Mouse (Mus musculus): ENCODE results near the gene Eml6.

DNA sequence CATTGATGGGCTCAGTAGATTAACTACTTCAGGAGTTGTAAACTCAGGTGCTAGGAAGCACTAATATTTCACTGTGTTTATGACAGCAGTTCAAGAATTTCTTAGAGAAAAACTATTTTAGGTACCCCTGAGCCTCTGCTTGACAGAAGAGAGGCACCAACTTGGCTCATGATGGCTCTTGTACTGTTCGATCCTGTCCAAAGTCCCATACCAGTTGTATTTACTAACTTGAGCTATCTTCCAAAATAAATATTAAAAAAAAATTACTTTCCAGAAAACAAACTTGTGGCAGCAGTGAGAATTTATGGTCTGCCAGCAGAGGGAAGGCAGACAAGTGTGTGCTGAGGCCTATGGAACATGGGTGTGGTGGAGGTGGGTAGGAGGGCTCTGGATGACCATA lies 263.1 kb downstream of the Eml6 start:
- no peak for TF ChIP-seq POLR2A (IDR thresholded peaks at IDR 0.05; ENCODE audit: control insufficient read depth, extremely low read depth, insufficient read depth, low read length, poor library complexity)
- no peak for TF ChIP-seq CTCF (IDR thresholded peaks at IDR 0.05; ENCODE audit: borderline replicate concordance, control insufficient read depth, extremely low read depth, insufficient read depth, low read length, poor library complexity)
